Mouse (Mus musculus) E14TG2a.4 (cell line): ENCODE measurements around the gene Tshz2.

Experiments used
- CTCF ChIP-seq: conservative IDR thresholded peaks from 2 replicates; pipeline ENCODE4 v1.5.1; 2014; ENCODE audit warnings: low read length
- NANOG ChIP-seq: IDR thresholded peaks from 2 replicates; pipeline ENCODE4 v1.6.1; 2014; ENCODE audit warnings: borderline replicate concordance, low read length, mixed read lengths
- POU5F1 ChIP-seq: IDR thresholded peaks from 2 replicates; pipeline ENCODE4 v1.6.1; 2014; ENCODE audit warnings: low read length, borderline replicate concordance

- no peak for TF ChIP-seq CTCF
- no peak for TF ChIP-seq POU5F1
- TF ChIP-seq NANOG, result no peak
Measured at GRCm38 (mm10) chr2:169783681-169784033, 150.8 kb downstream of the Tshz2 start.
